Mouse (Mus musculus) granulocyte monocyte progenitor cell, adult 5-6 weeks (primary cell): Measurements from ENCODE around the gene Pakap. TPM values are rescaled to one million over a fixed set of nuclear protein-coding genes. Genes with fewer than 3 reads are reported as not detected.
A peak's percentile ranks its signal among the peaks of the same experiment; 100 is the strongest.
"Not testable (repeated sequence)": the region's sequence is repeated elsewhere in the genome, so short reads cannot be mapped to it uniquely, and the experiment has no call there.

ENCODE experiments used
- ATAC-seq: replicated peaks from 2 replicates; pipeline ENCODE4 v1.8.0; 2016; ENCODE audit warnings: mild to moderate bottlenecking, moderate TSS enrichment, inconsistent platforms; ENCODE audit not compliant: poor library complexity, severe bottlenecking
- total RNA-seq, 2 experiments: library from RNA; stranded (forward) in 1 of 2; stranded (reverse) in 1 of 2; fragments of 200-712, 200-1000 nt in 1 of 2; fragments of >200 nt in 1 of 2; fragmentation: Nextera tagmentation in 1 of 2; gene quantifications; 2 replicates each; pipeline ENCODE4 v1.2.3; 2014 to 2017

Pakap gene
- total RNA-seq, 2 experiments from 2014 or later = 0.10 TPM; not detected in 1

DNA sequence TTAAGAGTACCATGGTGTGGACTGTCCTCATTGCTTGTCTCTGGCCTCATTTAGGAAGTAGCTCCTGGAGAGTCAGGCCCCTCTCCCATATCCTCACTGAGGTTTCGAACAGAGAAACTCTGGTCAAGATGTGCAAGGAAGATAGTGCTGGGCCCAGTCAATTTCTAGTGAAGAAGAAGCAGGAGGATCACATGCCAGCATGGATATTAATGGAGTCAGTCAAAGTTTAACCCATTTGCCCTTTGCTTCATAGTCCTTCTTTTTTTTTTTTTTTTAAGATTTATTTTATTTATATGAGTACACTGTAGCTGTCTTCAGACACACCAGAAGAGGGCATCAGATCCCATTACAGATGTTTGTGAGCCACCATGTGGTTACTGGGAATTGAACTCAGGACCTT, 321.0 kb downstream of the Pakap start:
- not testable (repeated sequence) for ATAC-seq

- no peak for ATAC-seq
These were observed 321.8 kb downstream of the Pakap start for GRCm38 (mm10) chr4:57889773-57890172.

DNA sequence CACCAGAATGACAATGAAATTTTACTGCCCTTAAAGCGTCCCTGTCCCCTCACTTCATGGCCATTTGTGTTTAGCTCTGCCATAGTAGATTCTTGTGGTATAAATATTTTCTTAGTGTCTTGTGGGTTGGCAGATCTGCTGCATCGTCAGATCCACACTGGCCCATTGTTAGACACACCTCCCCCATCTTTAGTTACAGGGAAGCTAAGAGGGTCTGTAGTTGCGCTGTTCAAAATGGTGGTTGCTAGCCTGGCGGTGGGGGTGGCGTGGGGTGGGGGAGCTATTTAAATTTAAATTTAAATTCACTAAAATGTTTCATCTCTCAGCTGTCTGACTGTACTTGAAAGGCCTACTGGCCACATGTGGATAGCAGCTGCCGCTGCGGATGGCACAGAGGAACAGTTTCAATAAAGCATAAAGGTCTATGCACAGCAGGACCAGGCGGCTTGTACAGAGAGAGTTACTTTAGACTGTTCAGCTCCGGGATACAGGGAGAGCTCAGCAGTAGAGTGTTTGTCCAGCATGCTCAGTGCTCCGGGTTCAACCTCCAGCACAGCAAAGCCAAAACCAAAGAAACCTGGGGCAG, 324.1 kb downstream of the Pakap start:
- ATAC-seq = no peak

DNA sequence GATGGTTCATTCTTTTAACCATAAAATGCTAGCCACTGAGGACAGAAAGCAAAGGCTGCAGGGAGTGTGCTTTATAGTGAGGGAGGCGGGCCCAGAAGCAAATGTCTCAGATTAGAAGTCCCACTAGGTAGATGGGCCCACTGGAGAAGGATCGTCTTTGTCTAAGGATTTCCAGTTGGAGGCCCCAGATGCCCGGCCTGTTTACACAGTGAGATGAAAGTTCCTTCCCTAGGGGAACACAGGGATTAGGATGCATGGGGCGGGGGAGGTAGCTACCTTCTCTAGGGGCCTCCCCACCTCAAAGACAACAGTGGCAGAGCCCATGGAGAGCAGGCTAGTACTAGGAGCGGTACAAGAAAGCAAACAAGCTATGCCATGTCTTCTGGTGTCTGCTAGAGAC, 327.2 kb downstream of the Pakap start:
- ATAC-seq = no peak

GRCm38 (mm10) chr4:57895902-57896301, 327.9 kb downstream of the Pakap start:
- no peak for ATAC-seq

DNA sequence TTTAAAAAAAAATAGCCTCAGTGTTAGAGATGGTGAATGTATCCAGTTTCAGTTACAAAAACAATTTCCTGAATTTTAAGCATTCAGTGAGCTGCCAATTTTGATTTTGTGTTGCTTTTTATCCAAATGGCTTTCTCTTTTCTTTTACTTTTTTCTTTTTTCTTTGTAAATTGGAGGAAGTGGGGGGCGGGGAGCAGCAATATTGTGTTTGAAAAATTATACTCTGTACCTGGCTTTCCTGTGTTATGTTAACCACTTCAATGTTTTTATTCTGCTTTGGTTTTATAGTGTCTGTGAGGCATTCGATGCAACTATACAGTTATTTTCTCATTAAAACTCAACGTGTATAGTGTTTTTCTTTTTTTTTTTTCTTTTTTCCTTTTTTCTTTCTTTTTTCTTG, 328.7 kb downstream of the Pakap start:
- ATAC-seq = no peak

DNA sequence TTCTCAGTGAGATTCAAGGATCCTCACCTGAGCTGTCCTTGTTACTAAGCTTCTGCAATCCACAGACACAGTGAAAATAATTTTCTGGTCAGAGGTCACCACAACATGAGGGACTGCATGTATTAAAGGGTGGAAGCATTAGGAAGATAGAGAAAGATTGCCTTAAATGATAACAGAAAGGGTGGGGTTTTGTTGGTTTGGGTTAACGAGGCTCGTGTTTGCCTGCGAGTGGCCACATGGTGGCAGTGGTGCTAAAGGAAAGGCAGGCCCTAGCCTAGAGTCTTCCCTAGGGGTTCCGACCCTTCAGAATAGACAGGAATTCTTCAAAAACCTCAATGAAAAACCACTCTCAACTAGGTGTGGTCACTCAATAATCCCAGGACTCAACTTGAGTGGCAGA, 333.2 kb downstream of the Pakap start:
- peak; percentile 65 for ATAC-seq

DNA sequence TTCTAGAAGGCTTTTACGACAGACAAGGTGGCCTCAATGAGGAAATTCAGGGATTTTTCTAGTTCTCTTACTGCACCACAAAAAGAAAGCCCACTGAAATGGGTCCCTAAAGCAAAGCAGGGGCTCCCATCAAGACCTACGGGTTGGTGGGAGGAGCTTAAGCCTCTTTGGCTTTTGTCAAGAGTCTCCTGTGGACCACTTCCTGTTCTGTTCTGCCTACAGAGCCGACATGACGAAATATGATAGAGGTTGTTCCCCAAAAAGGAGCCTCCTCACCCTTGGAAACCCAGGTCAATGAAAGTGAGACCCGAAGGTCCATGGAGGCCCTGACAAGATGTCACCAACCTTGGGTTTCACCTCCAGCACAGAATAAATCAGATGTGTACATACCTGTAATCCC, 334.6 kb downstream of the Pakap start:
- peak; percentile 90 for ATAC-seq

DNA sequence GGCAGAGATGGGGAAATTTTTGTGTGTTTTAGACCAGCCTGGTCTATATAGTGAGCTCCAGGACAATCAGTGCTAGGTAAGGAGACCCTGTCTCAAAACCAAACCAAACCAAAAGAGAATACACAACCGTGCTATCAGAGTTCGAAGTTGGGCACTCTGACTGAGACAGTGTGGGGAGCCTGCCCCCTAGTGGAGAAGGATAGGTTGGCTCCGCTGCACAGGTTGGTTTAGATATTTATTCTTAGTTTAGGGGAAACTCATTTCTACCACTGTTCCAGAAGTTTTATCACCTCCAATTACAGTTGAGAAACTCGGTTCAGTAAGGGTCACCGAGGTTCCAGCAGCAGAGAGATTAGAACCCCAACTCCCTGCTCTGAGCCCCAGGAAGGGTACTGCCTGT, 336.2 kb downstream of the Pakap start:
- peak; percentile 26; the same call in 1 of the 2 replicates for ATAC-seq

- no peak for ATAC-seq
These were observed 336.7 kb downstream of the Pakap start for GRCm38 (mm10) chr4:57904638-57905037.

GRCm38 (mm10) chr4:57906708-57907107, 338.7 kb downstream of the Pakap start:
- ATAC-seq = no peak

DNA sequence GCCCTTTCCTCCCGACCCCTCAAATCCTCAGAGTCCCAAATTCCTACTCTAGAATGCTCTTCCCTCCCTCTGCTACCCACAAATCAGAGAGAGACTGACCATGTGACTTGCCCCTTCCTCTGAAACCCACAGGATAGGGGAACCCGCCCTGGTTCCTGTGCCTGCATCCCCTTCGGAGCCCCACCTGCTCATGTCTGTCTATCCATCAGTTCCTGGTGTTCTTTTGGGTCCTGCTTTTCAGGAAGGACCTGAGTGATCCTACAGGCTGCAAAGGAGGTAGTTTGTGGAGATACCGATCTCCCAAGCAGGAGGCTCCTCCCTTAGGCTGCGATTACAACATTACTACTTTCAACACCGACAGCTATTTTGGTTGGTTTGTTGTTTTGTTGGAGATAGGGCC, 340.9 kb downstream of the Pakap start:
- peak; percentile 77 for ATAC-seq

GRCm38 (mm10) chr4:57913021-57913420, 345.0 kb downstream of the Pakap start:
- ATAC-seq = no peak

GRCm38 (mm10) chr4:57914193-57915190, 346.5 kb downstream of the Pakap start:
- peak; percentile 35 for ATAC-seq

DNA sequence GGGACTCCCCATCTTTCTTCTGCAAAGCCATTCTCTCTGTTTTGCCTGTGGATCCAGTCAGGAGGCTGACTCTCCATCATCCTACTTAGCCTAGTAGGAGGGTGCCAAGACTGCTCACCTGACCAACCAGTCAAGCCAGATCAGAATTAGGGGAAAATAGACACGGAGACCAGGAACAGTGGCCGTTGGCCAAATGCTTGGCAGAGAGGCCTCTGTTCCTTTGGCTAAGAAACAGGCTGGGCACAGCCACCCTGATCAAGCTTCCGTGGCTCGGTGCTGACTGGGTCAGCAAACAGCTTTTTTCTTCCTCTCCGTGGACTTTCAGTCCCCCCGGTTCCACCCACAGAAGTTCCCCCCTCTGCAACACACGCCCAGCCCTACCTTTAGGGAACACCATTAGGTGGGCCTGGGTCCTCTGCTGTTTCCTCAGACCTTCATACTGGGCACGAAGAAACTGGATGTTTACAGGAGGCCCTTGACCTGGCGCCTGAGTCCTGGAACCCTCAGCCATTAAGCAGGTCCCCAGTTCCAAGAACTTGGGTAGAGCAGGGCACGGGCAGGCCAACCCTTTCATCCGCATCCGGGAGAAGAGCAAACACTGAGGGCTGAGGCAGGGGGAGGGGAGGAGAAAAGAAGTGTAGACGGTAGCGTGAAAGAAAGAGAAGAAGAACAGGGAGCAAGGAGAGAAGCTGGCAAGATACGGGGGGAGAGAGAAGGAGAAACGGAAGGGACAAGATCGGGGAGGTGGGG, 347.4 kb downstream of the Pakap start:
- ATAC-seq = peak; percentile 20; the same call in 1 of the 2 replicates

GRCm38 (mm10) chr4:57916201-57916661, 348.3 kb downstream of the Pakap start, which contains the start of gene D630039A03Rik:
Gene D630039A03Rik, minus strand, starts transcription at chr4:57916297.
- no peak for ATAC-seq

DNA sequence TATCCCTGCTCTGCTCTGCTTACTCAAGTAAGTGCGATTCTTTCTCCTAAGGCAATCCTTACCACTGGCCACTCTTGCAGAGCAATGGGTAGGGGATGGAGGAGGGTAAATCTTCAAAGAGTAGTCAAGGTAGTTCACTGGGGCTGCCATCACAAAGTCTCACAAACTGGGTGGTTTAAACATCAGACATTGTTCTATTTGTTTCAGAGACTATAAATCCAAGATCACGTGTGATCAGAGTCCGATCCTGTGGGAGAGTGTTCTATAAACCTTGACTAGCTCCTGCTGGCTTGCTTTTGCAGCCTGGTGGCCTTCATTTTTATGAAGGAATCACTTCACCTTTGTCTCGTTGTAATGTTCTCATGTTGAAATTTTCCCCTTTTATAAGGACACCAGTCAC, 348.7 kb downstream of the Pakap start:
- ATAC-seq = no peak

GRCm38 (mm10) chr4:57919494-57920423, 351.8 kb downstream of the Pakap start:
- peak; percentile 65 for ATAC-seq

DNA sequence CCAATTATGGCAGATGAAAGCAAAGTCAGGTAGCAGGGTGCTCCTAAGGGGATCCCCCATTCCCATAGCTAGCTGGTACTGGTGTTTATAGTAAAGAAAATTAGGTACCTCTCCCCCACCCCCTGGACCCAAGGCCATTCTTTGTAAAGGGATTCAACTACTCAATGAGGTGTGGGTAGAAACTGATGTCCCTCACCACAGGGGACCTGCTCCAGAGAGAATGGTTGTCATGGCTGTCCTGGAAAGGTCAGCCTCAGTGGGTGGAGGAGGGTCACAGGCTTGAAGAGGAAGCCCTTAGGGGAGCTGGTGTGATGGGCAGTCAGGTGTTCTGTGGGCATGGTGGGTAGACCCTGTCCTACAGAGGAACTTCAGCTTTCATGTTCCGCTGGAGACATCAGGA, 352.5 kb downstream of the Pakap start:
- no peak for ATAC-seq

DNA sequence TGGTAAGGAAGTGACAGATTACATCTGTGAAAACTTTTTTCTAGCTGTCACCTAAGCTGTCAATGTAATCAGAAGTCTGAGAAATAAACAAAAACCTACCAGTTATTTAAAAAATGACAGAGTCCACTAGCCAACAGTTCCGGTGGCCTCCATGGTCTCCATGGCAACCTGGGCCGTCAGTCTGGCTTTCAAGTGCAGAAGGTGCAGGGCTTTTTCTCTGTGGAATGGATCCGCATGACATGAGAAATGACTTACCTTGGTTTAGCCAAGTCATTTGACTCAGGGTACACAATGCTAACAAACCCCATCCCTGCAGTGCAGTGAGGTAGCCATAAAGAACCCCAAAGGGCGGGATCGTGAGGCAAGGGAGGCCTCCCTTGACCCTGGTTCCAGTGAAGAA, 354.2 kb downstream of the Pakap start:
- no peak for ATAC-seq
